Mouse (Mus musculus) layer of hippocampus, adult 11-12 months (tissue): ENCODE results near the gene Galnt16.
A peak's percentile ranks its signal among the peaks of the same experiment; 100 is the strongest.

ENCODE experiments used
- DNase-seq: peaks from one replicate; pipeline ENCODE4 v3.0.0; 2022; ENCODE audit warnings: low spot score

The Galnt16 gene

GRCm38 (mm10) chr12:80517977-80518376 lies at the start of gene Galnt16:
Gene Galnt16 (plus strand): TSS chr12:80518277.
- no peak for DNase-seq

DNA sequence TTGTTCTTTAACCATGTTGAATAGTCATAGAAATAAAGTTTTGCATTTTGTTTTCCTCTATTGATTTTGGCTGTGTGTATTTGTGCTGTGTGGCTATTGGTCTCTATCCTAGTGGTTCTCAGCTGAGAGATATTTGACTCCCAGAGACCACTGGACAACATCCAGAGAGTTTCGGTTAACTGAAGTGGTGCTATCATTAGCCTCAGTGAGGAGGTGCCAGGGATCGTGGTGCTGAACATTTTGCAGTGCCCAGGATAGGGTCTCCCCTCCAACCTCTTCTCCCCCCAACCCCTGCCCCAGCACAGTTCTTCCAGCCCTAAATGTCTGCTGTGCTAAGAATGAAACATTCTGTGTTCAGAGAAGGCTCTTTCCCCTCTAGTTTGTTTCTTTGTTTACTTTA lies 47.9 kb upstream of the Galnt16 start:
- DNase-seq, result no peak

DNA sequence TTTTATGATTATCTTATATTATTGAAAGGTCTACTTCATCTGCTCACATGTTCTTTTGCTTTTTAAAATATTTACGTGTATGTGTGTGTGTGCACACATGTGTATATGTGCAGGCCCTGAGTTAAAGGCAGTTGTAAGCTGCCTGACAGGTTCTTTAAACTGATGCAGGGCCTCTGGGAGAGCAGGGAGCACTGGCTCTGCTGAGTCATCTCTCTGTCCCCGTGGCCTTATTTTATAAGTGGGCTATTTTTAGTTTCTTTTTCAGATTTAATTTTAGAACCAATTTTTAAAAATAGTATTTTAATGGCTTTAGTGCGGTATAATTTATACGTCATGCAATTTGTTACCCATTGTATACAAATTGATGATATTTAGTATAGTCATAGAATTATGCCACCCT lies 46.2 kb upstream of the Galnt16 start:
- DNase-seq, result no peak

DNA sequence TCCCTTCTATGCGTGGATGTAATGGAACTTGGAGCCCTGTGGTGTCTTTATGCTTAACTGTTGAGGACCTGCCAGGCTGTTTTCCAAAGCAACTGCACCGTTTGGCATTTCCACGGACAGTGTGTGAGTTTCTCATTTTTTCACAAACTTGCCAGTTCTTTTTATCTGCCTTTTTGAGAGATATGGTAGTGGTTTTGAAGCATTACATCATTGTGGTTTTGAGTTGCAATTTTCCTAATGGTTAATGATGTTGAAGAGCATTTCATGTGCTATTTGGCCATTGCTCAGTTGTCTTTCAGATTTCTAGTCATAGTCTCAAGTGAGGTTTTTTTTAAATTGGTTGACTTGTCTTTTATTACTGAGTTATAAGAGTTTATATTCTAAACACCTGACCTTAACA lies 44.3 kb upstream of the Galnt16 start:
- no peak for DNase-seq

GRCm38 (mm10) chr12:80479986-80480385 lies 38.1 kb upstream of the Galnt16 start:
- no peak for DNase-seq

- no peak for DNase-seq
Measured at GRCm38 (mm10) chr12:80483397-80483796, 34.7 kb upstream of the Galnt16 start.

DNA sequence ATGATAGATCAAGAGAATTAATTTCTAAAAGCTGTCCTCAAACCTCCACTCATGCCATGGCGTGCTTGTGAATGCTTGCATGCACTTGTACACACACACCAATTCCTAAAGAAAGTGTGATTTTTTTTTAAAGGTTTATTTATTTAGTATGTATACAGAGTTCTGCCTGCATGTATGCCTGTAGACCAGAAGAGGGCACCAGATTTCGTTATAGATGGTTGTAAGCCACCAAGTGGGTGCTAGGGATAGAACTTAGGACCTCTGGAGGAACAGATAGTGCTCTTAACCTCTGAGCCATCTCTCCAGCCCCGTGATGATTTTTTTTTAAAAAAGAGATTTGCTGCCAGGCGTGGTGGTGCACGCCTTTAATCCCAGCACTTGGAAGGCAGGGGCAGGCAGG lies 24.8 kb upstream of the Galnt16 start:
- DNase-seq, result no peak

GRCm38 (mm10) chr12:80495691-80496090 lies 22.4 kb upstream of the Galnt16 start:
- DNase-seq, result no peak

DNA sequence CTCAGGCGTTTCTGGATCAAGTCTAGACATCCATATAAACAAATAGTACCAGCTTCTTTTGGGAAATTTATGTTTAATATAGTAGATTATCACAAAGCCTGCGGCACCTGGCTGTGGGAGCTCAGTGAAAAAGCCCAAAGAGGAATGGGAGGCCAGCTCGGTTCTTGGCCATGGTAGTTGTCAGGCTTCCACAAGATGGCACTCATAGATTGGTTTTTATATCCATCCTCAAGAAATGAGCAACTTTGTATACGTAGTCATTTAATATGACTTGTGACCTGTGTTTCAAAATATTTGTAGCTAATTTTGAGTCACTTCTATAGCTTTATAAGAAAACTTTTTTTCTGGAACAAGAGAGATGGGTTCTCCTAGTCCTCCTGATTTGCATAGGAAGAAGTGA lies 19.7 kb upstream of the Galnt16 start:
- no peak for DNase-seq

DNA sequence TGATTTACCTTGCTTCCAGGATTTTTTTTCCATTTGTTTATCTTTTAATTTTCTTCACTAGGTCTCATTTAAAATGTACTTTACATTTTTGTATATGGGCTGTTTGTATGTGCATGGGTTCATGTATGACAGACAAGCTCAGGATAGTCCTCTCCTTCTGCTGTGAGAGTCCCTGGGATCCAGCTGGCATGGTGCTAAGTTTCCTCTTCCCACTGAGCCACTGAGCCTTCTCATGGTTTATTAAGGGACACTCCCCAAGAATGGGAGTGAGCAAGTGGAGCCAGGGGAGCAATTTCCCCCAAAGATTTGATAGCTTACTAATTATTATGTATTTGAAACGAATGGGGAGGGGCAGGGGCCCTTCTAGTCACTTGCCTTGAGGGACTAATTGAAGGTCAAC lies 17.6 kb upstream of the Galnt16 start:
- no peak for DNase-seq

DNA sequence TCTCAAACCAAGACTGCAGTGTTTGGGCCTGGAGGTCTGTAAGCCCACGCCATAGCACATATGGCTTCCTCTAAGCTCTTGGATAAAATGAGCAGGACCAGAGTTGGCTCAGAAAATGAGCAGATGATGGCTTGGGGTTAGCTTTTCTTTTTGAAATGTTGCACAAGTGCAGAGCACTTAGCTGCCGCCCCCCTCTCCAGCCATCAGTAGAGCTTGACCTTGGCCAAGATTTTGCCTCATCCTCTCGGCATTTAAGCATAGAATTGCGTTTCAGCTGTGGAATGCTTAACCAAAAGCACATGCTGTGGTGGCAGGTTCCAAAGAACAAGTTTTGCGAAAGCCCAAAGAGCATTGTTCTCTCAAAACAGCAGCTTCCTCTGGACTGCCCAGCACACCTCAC lies 13.4 kb upstream of the Galnt16 start:
- DNase-seq, result no peak

DNA sequence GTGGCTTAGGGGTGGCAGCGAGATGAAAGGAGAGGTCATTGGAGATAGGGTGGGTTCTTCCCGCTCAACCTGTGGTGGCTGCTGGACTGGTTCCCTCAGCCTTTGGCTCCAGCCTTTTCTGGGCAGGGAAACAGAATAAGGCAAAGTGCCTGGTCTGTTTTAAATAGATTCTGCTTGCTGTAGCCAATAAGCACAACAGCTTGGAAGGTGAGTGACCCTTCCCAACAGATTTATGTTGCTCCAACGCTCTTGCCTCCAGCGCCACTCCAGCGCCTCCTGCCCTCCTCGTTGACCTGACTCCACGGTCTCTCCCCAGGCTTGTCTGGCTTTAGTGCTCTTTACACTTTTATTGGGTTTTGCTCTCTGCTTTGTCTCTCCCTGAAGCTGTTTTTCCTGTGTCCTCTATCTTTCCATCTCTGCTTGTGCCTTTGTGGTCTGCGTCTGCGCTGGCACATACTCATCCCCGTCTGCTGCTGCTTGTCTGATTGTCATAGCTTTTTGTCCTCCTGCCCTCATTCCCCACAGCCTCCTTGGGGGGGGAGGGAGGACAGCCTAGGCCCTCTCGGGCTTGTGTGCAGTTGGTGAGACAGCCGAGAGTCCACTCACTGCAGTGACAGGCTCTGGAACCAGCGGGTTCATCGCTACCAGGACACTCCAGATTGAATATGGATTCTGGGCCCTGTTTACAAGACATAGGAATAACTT lies 10.9 kb upstream of the Galnt16 start:
- no peak for DNase-seq

GRCm38 (mm10) chr12:80518393-80518756 lies 298 bp downstream of the Galnt16 start:
- no peak for DNase-seq

GRCm38 (mm10) chr12:80518757-80519620 lies 912 bp downstream of the Galnt16 start:
- peak; percentile 58 for DNase-seq

GRCm38 (mm10) chr12:80519621-80520332 lies 1.7 kb downstream of the Galnt16 start:
- peak; percentile 82 for DNase-seq

DNA sequence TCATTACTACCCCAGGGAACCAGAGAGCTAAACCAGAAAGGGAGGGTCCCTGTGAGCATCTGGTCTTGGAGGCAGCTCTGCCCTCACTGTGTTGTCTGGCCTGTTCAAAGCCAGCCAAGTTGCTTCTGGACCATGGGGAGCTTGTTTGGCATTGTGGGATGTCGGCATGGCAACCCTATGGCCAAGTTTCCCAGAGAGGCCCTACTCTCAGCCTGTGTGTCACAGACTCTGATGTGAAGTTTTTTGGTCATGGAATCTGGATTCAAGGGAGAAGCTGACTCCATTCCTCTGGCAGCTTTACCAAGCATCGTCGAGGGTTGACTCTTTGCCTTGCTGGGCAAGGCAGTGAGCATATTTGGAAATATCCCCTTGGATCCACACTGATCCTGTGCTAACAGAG lies 3.9 kb downstream of the Galnt16 start:
- DNase-seq, result no peak

GRCm38 (mm10) chr12:80524276-80524921 lies 6.3 kb downstream of the Galnt16 start:
- DNase-seq, result no peak

DNA sequence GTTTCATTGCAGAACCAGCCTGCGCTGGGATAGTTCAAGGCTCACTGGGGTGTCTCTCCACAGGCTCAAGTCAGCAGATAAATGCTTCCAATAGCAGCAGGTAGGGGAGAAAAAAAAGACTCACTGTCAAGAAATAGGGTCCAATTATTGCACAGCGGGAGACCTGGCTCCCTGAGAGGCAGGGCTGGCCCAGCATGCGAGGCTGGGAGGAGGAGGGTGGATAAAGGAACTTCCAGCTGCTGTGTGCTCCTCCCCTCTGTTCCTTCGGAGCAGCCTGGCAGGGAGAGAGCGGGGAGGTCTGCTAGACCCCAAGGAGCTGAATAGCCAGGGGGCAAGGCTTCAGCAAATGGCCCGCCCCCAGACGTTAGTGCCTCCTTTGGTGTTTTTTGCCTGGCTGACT lies 7.4 kb downstream of the Galnt16 start:
- no peak for DNase-seq

GRCm38 (mm10) chr12:80526511-80526910 lies 8.4 kb downstream of the Galnt16 start:
- no peak for DNase-seq

GRCm38 (mm10) chr12:80527727-80528389 lies 9.8 kb downstream of the Galnt16 start:
- DNase-seq, result peak; percentile 61

- DNase-seq, result no peak
Measured at GRCm38 (mm10) chr12:80530052-80530451, 12.0 kb downstream of the Galnt16 start.

DNA sequence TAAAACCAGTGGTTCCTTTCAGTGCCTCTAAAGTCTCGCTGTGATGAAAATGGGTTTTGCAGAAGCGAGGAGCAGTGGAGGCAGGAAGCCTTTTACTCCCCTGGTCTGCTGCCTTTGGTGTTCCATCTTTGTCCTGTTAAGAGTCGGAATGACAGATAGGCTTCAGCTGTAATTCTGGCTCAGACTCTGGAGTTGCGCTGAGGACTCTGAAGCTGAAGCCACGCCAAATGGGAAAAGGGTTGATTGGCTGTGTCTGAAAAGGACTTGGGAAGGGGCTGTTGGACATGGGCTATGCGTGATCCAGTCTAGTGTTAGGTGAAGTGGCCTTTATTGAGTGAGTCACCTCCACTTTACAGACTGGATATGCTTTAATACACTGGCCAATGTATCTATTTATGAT lies 12.6 kb downstream of the Galnt16 start:
- no peak for DNase-seq
